Mouse (Mus musculus): ENCODE results near the gene Mbd3.
A peak's percentile ranks its signal among the peaks of the same experiment; 100 is the strongest.

DNA sequence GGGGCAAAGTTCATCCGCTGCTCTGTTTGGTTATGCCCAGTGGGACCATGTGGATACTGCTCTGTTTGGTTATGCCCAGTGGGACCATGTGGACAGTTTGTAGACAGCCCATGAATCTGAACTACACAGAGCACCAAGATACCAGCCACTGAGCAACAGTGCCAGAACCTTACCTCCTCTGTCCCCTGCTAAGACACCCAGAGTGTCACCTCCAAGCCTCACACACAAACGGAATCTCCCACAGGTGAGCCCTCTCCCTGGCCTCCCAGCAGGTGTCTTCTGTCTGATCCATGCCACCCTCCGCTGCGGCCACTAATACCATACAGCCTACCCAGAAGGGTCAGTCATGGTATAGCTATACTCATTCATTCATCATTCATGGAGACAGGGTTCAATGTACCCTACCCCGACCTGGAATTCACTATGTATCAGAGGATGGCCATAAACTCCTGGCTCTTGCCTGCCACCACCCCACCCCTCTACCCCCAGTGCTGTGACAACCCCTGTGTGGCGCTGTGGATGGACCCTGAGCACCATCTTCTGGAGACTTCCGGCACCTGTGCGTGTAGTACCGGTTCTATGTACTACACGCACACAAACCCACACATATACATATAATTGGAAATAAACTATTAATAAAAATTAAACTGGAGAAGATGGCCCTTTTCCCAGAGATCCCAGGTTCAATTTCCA lies 6.3 kb upstream of the Mbd3 start:
- TF ChIP-seq CTCF (IDR thresholded peaks at IDR 0.05; ENCODE audit: extremely low read depth, insufficient read depth, insufficient read length, insufficient replicate concordance) (peak; percentile 25; the same call in 1 of the 2 replicates), POLR2A (IDR thresholded peaks at IDR 0.05; ENCODE audit: low read depth, low read length) (no peak)

All from spleen, adult 2 months (tissue).